Mouse (Mus musculus) cerebellum, adult 18-20 months (tissue): ENCODE data around the gene Hspb11.

Experiments used
- DNase-seq, 2 experiments: peaks; one replicate each; pipeline ENCODE4 v3.0.0; 2021

Hspb11 gene

GRCm38 (mm10) chr4:107252522-107252921 is 871 bp upstream of the Hspb11 start:
- DNase-seq = peak; percentile 18 to 28

- no peak for DNase-seq
Observed at GRCm38 (mm10) chr4:107254414-107254813, 1.0 kb downstream of the Hspb11 start.

- DNase-seq = no peak
Observed at GRCm38 (mm10) chr4:107260001-107260400, 6.6 kb downstream of the Hspb11 start.

- DNase-seq = no peak
Observed at GRCm38 (mm10) chr4:107273683-107274082, 20.3 kb downstream of the Hspb11 start.

GRCm38 (mm10) chr4:107274511-107274910 is 21.1 kb downstream of the Hspb11 start:
- no peak for DNase-seq

- no peak for DNase-seq
Observed at GRCm38 (mm10) chr4:107278188-107278707, 24.9 kb downstream of the Hspb11 start.

GRCm38 (mm10) chr4:107280843-107281475 is 27.6 kb downstream of the Hspb11 start:
- no peak for DNase-seq

GRCm38 (mm10) chr4:107285446-107286200 is 32.2 kb downstream of the Hspb11 start:
- DNase-seq = no peak

GRCm38 (mm10) chr4:107286386-107286785 is 33.0 kb downstream of the Hspb11 start:
- DNase-seq = no peak

GRCm38 (mm10) chr4:107287517-107287916 is 34.1 kb downstream of the Hspb11 start:
- DNase-seq = no peak

- DNase-seq = no peak
Observed at GRCm38 (mm10) chr4:107291611-107292272, 38.3 kb downstream of the Hspb11 start.

- DNase-seq = no peak
Observed at GRCm38 (mm10) chr4:107292273-107292662, 38.9 kb downstream of the Hspb11 start.

GRCm38 (mm10) chr4:107298071-107298606 is 44.7 kb downstream of the Hspb11 start:
- DNase-seq = no peak

- DNase-seq = no peak
Observed at GRCm38 (mm10) chr4:107299779-107300340, 46.5 kb downstream of the Hspb11 start.

- no peak for DNase-seq
Observed at GRCm38 (mm10) chr4:107300371-107300770, 47.0 kb downstream of the Hspb11 start.

- no peak for DNase-seq
Observed at GRCm38 (mm10) chr4:107300902-107301555, 47.6 kb downstream of the Hspb11 start.

- DNase-seq = no peak
Observed at GRCm38 (mm10) chr4:107302221-107302620, 48.8 kb downstream of the Hspb11 start.

- DNase-seq = no peak
Observed at GRCm38 (mm10) chr4:107302832-107303231, 49.4 kb downstream of the Hspb11 start.

- DNase-seq = no peak
Observed at GRCm38 (mm10) chr4:107303531-107303930, 50.1 kb downstream of the Hspb11 start.

GRCm38 (mm10) chr4:107306966-107307365 is 53.6 kb downstream of the Hspb11 start, which contains the start of gene Dio1:
Dio1 (minus strand) TSS chr4:107307169.
- DNase-seq = peak; percentile 75 to 87

- DNase-seq = peak; percentile 88 to 94
Observed at GRCm38 (mm10) chr4:107313690-107314478, 60.5 kb downstream of the Hspb11 start, which contains the start of gene Yipf1. Yipf1 (plus strand) TSS chr4:107314363.

- DNase-seq = no peak
Observed at GRCm38 (mm10) chr4:107314479-107314805, 61.0 kb downstream of the Hspb11 start.
